Mouse (Mus musculus): ENCODE results near the gene Zc3h14. TPM values are rescaled to one million over a fixed set of nuclear protein-coding genes. Genes with fewer than 3 reads are reported as not detected.

The Zc3h14 gene
- total RNA-seq (2023), result 100 to 1,000 TPM in 1 of 2 experiments, 10 to 100 TPM in 1; 100.0 to 104 TPM

DNA sequence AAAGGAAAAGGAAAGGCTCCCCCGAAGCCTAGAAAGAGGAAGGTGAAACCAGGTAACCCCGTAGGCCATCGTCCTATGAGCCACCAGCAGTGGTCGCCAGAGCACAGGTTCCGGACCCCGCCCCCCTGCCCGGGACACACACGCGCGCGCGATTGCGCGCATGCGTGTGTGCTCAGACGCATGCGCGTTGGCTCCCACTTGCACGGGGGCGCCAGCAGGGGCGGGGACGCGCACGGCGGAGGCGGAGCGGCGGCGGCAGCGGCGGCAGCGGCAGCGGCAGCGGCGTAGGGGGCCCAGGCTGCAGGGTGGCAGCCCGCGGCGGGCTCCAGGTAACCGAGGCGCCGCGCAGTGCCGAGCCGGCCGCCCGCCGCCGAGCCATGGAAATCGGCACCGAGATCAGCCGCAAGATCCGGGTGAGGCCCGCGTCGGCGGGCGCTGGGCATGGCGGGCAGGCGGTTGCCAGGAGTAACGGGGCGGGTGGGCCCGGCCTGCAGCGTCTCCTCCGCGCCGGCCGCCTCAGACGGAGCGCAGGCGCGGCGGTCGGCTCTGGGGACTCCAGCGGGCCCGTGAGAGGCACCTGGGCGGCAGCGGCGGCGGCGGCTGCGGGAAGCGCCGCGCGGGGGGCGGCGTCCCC, at the start of gene Zc3h14:
TSS of gene Zc3h14 (plus strand) at position 219 of the 634 bp plus-strand sequence.

DNA sequence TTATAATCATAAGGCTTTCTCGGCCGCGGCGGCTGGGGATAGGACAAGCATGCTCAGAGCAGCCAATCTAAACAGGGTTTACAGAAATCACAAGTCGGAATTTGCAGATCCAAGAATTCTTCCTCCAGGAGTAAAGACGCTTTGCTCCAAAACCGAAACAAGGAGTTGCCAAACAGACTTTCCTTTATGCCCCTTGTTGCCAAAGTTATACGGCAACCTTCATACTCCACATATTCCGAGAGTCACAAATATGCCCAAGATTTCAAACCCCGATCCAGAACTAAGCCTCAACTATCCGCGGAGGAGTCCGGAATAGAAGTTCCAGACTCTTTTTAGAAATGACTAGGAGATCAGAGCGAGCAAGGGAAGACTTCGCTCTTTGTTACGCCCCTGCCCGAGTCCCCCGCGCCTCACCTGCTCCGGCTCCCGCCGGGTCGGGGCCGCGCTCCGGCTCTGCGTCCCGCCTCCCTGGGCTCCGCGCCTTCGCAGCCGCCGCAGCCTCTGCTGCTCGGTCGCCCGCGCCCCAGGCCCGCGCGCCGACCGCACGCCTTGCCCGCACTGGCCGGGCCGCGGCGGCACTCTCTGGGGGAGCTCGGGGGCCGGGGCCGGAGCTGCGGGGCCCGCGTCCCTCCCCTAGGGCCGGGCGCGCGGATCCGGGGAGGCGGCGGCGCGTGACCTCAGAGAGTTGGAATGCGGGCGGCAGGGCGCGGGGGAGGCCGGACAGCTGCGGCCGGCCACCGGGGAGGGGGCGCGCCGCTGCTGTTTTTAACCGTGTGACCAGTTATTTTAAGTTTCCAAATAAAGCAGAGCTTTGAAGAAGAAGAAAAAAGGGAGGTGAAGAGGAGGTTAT, 9.6 kb upstream of the Zc3h14 start, which contains the start of gene Ptpn21:
TSS of gene Ptpn21 (minus strand) at position 455 of the 850 bp plus-strand sequence.

Other genes with a start within 250 kb of the Zc3h14 start
- gene Kcnk10, start 168.7 kb upstream of the Zc3h14 start, total RNA-seq (2023), result 1 to 10 TPM; 5.4 to 5.6 TPM
- gene Spata7, start 118.8 kb upstream of the Zc3h14 start, total RNA-seq (2023), result 10 to 100 TPM; 10.9 to 11.8 TPM
- 1 to 10 TPM; 4.4 to 6.9 TPM for gene Ptpn21, start 9.6 kb upstream of the Zc3h14 start, total RNA-seq (2023)
- 10 to 100 TPM; 25.9 to 27.5 TPM for gene Eml5, start 154.5 kb downstream of the Zc3h14 start, total RNA-seq (2023)
- 1 to 10 TPM; 3.3 to 7.3 TPM for gene Ttc8, start 173.6 kb downstream of the Zc3h14 start, total RNA-seq (2023)

All from B cell, adult 67 days (primary cell).